Mouse (Mus musculus) embryonic facial prominence, embryonic 11.5 days (tissue): ENCODE data around the gene Aaed1. TPM values are rescaled to one million over a fixed set of nuclear protein-coding genes. Genes with fewer than 3 reads are reported as not detected.

ENCODE experiments used
- ATAC-seq: fragments of 200-750 bp; cut with Nextera tagmentation; replicated peaks from 2 replicates; pipeline ENCODE4 v1.8.0; 2017; ENCODE audit warnings: low read depth; ENCODE audit not compliant: insufficient number of reproducible peaks, low FRiP score, low TSS enrichment
- DNase-seq: peaks from one replicate; pipeline ENCODE4 v3.0.0-alpha.2; 2015; ENCODE audit warnings: low spot score
- H3K27ac ChIP-seq: fragments of 300-500 bp; sonication (generic); replicated peaks from 2 replicates; pipeline ENCODE4 v1.5.1; 2014; ENCODE audit warnings: mild to moderate bottlenecking, low read depth, low read length, control low read depth
- H3K27me3 ChIP-seq: fragments of 300-500 bp; sonication (generic); 2 replicates; pipeline ENCODE4 v1.6.1; 2014; ENCODE audit warnings: mild to moderate bottlenecking, low read length, moderate library complexity, mixed read lengths; ENCODE audit not compliant: control insufficient read depth, insufficient read depth
- H3K36me3 ChIP-seq: fragments of 300-500 bp; sonication (generic); replicated peaks from 2 replicates; pipeline ENCODE4 v1.6.1; 2014; ENCODE audit warnings: low read depth, mild to moderate bottlenecking, low read length, moderate library complexity, mixed read lengths; ENCODE audit not compliant: control insufficient read depth, insufficient read depth
- H3K4me1 ChIP-seq: fragments of 300-500 bp; sonication (generic); 2 replicates; pipeline ENCODE4 v1.6.1; 2014; ENCODE audit warnings: low read length, mixed read lengths; ENCODE audit not compliant: control insufficient read depth, insufficient read depth
- H3K4me2 ChIP-seq: fragments of 300-500 bp; sonication (generic); 2 replicates; pipeline ENCODE4 v1.6.1; 2014; ENCODE audit warnings: low read depth, mild to moderate bottlenecking, control low read depth, low read length, moderate library complexity
- H3K4me3 ChIP-seq: fragments of 300-500 bp; sonication (generic); 2 replicates; pipeline ENCODE4 v1.5.1; 2014; ENCODE audit warnings: low read depth, low read length, control low read depth
- H3K9ac ChIP-seq: fragments of 300-500 bp; sonication (generic); replicated peaks from 2 replicates; pipeline ENCODE4 v1.6.1; 2014; ENCODE audit warnings: mild to moderate bottlenecking, control low read depth, low read length
- H3K9me3 ChIP-seq: fragments of 300-500 bp; sonication (generic); replicated peaks from 2 replicates; pipeline ENCODE4 v1.6.1; 2016; ENCODE audit warnings: mild to moderate bottlenecking, low read length, inconsistent platforms, mixed read lengths; ENCODE audit not compliant: control insufficient read depth
- WGBS: fragments of 180-500 bp; shearing (Covaris S2); extraction: QIAGEN DNeasy Blood & Tissue Kit; methylation state at CpG from one replicate; pipeline ENCODE4 v1.1.7; 2014; 5-methylcytosine and 5-hydroxymethylcytosine counted together
- polyA plus RNA-seq: library from polyadenylated mRNA; unstranded; fragments of >200 nt; fragmentation: Nextera tagmentation; extraction: Ambion mirVana; gene quantifications from 2 replicates; pipeline ENCODE4 v1.2.1, GENCODE M21; 2014

Aaed1 gene
- polyA plus RNA-seq, 1 experiment from 2014 or later = 30.9 TPM

- 19% methylated on average over 10 of the region's 10 CpGs for WGBS
- Histone ChIP-seq H3K4me3 (peak overlapping the region; percentile 38), H3K36me3 (no peaks in the 10 kb centered on the region), H3K4me2 (peak overlapping the region; percentile 61), H3K27me3 (no peaks in the 10 kb centered on the region), H3K9ac (peak overlapping the region; percentile 49), H3K27ac (no peak overlapping the region), H3K4me1 (no peaks in the 10 kb centered on the region), H3K9me3 (no peaks in the 10 kb centered on the region)
- no peak for ATAC-seq
- peak; percentile 2 for DNase-seq
These were observed 31.1 kb upstream of the Aaed1 start for GRCm38 (mm10) chr13:64343598-64343997.

DNA sequence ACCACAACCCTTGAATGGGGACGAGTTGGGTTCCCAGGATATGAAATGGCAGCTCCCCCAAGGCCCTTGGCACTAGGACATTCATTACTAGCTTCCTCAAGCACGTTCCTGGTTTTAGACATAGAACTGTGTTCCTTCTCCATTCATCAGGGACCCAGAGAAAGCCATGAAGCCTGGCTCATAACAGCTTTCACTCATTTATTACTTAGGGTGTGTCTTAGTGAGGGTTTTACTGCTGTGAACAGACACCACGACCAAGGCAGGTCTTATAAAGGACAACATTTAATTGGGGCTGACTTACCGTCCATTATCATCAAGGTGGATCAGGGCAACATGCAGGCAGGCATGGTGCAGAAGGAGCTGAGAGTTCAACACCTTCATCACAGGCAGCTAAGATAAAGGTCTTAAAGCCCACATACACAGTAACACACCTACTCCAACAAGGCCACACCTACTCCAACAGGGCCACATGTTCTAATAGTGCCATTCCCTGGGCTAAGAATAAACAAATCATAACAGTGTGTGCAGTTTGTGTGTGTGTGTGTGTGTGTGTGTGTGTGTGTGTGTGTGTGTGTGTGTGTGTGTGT lies 23.1 kb upstream of the Aaed1 start:
- ATAC-seq = no peak
- 57% methylated on average over 4 of the region's 4 CpGs for WGBS

GRCm38 (mm10) chr13:64333102-64333501 lies 20.6 kb upstream of the Aaed1 start:
- H3K9ac ChIP-seq = no peak overlapping the region
- no peak overlapping the region for H3K27ac ChIP-seq
- H3K9me3 ChIP-seq = no peaks in the 10 kb centered on the region
- H3K4me1 ChIP-seq = no peaks in the 10 kb centered on the region
- WGBS = 87% methylated on average over 3 of the region's 3 CpGs
- H3K36me3 ChIP-seq = no peaks in the 10 kb centered on the region
- no peaks in the 10 kb centered on the region for H3K27me3 ChIP-seq
- ATAC-seq (no peak), DNase-seq (no peak)
- no peak overlapping the region for H3K4me2 ChIP-seq
- no peak overlapping the region for H3K4me3 ChIP-seq

More for the DNA sequence above, 23.1 kb upstream of the Aaed1 start:
- H3K9ac ChIP-seq = no peak overlapping the region
- H3K9me3 ChIP-seq = no peaks in the 10 kb centered on the region
- H3K4me3 ChIP-seq = no peak overlapping the region
- no peak for DNase-seq
- H3K36me3 ChIP-seq = no peaks in the 10 kb centered on the region
- H3K4me2 ChIP-seq = no peak overlapping the region
- H3K4me1 ChIP-seq = no peaks in the 10 kb centered on the region
- H3K27ac ChIP-seq = no peak overlapping the region
- no peaks in the 10 kb centered on the region for H3K27me3 ChIP-seq

DNA sequence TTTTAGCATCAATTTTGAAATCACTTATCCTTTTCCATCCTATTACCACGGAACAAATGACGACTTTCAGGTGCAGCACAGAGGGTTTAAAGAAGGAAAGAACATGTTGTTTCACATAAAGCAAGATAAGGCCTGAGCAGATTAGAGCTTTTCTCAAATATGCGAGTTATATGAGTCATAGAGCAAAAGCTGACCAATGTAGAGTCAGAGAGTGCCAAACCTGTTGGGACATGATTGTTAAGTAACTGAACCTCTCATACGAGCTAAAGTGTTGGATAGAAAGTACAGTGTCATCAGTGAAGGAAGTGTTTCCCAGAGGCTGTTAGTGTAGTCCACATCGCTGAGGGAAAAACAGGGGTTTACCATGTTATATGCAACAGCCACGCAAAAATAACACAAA lies 19.8 kb upstream of the Aaed1 start:
- no peak overlapping the region for H3K9ac ChIP-seq
- WGBS = 81% methylated on average over 6 of the region's 6 CpGs
- no peaks in the 10 kb centered on the region for H3K9me3 ChIP-seq
- no peak overlapping the region for H3K4me2 ChIP-seq
- no peak for DNase-seq
- no peak overlapping the region for H3K27ac ChIP-seq
- no peaks in the 10 kb centered on the region for H3K36me3 ChIP-seq
- no peaks in the 10 kb centered on the region for H3K4me1 ChIP-seq
- ATAC-seq = no peak
- no peak overlapping the region for H3K4me3 ChIP-seq
- no peaks in the 10 kb centered on the region for H3K27me3 ChIP-seq

DNA sequence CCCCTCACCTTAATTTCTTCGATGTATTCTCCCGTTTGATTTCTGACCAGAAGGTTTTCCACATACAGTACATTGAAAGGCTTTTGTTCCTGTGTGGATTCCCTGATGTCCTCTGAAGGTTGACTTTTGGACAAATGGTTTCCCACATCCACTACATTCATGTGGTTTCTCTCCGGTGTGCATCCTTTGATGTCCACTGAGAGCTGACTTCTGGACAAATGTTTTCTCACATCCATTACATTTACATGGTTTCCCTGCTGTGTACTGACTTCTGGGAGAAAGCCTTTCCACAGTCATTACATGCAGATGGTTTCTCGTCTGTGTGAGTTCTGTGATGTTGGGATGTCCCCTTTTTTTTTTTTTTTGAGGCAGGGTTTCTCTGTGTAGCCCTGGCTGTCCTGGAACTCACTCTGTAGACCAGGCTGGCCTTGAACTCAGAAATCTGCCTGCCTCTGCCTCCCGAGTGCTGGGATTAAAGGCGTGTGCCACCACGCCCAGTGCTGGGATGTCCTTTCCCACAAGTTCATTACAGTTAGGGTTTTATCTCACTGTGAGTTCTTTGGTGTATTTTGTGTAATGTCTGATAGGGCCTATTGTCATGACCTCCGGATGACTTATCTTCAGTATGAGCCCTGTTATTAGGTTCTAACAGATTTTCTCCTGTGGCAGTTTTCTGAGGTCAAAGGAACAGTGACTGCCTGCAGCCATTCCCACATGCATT lies 10.2 kb upstream of the Aaed1 start:
- no peak for ATAC-seq
- Histone ChIP-seq H3K9ac (no peak overlapping the region), H3K9me3 (no peaks in the 10 kb centered on the region), H3K27me3 (no peaks in the 10 kb centered on the region), H3K4me3 (no peak overlapping the region), H3K4me1 (no peaks in the 10 kb centered on the region), H3K27ac (no peak overlapping the region), H3K4me2 (no peak overlapping the region), H3K36me3 (no peaks in the 10 kb centered on the region)
- WGBS = 84% methylated on average over 8 of the region's 8 CpGs
- no peak for DNase-seq

- no peak overlapping the region for H3K4me3 ChIP-seq
- DNase-seq (no peak), ATAC-seq (no peak)
- no peaks in the 10 kb centered on the region for H3K36me3 ChIP-seq
- no peaks in the 10 kb centered on the region for H3K4me1 ChIP-seq
- H3K4me2 ChIP-seq = no peak overlapping the region
- H3K27me3 ChIP-seq = no peaks in the 10 kb centered on the region
- WGBS = 81% methylated on average over 8 of the region's 8 CpGs
- no peak overlapping the region for H3K9ac ChIP-seq
- H3K27ac ChIP-seq = no peak overlapping the region
- no peaks in the 10 kb centered on the region for H3K9me3 ChIP-seq
These were observed 7.8 kb upstream of the Aaed1 start for GRCm38 (mm10) chr13:64320334-64320733.

DNA sequence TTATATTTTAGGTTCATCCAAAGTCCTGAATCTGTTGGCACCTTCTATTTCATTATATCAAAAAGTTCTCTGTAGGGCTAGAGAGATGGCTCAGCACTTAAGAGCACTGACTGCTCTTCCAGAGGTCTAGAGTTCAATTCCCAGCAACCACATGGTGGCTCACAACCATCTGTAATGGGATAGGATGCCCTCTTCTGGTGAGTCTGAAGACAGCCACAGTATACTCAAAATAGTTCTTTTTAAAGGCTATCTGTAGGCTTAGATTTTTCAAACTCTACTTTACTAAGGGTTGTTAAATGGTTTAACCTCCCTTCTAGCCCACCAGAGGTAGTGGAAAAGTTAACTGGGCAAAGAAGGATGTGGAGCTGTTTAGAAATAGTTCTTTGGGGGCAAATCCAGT lies 7.3 kb upstream of the Aaed1 start:
- Histone ChIP-seq H3K4me3 (no peak overlapping the region), H3K27ac (no peak overlapping the region), H3K4me1 (no peaks in the 10 kb centered on the region), H3K27me3 (no peaks in the 10 kb centered on the region), H3K9ac (no peak overlapping the region), H3K4me2 (no peak overlapping the region), H3K36me3 (no peaks in the 10 kb centered on the region), H3K9me3 (no peaks in the 10 kb centered on the region)
- no peak for DNase-seq
- no peak for ATAC-seq

GRCm38 (mm10) chr13:64318355-64318754 lies 5.8 kb upstream of the Aaed1 start:
- H3K27me3 ChIP-seq = no peaks in the 10 kb centered on the region
- H3K4me3 ChIP-seq = no peak overlapping the region
- DNase-seq (no peak), ATAC-seq (no peak)
- H3K4me2 ChIP-seq = no peak overlapping the region
- H3K27ac ChIP-seq = no peak overlapping the region
- no peak overlapping the region for H3K9ac ChIP-seq
- no peaks in the 10 kb centered on the region for H3K4me1 ChIP-seq
- H3K36me3 ChIP-seq = no peaks in the 10 kb centered on the region
- WGBS = 86% methylated on average over 2 of the region's 2 CpGs
- H3K9me3 ChIP-seq = no peaks in the 10 kb centered on the region
